In genomic region chr7:141115874-141116273, GRCm38 (mm10) we compare ENCODE assay signal across 28 mouse cellular contexts. TPM values are rescaled to one million over a fixed set of nuclear protein-coding genes. Genes with fewer than 3 reads are reported as not detected.
DNase-seq lines count a peak whose midpoint lies in the region; ATAC-seq and TF ChIP-seq lines count a peak whose summit lies in the region.
"Had no signal": no experiment of that assay in that cellular context is flagged by ENCODE, and none has a peak within 500 bp of the region (broad histone marks: within the 10 kb centered on the region; RNA-seq: fewer than 3 reads in every experiment).

No protein-coding gene starts in this region.

- no peak for TF ChIP-seq CTCF in stomach, postnatal 0 days (IDR thresholded peaks at IDR 0.05; ENCODE audit: low read depth)
- TF ChIP-seq CTCF in thymus, adult 2 months (IDR thresholded peaks at IDR 0.05; ENCODE audit: borderline replicate concordance, control insufficient read depth, extremely low read depth, insufficient read depth, low read length, poor library complexity) = no peak

- no peak for TF ChIP-seq POLR2A in thymus, adult 2 months (IDR thresholded peaks at IDR 0.05; ENCODE audit: control insufficient read depth, extremely low read depth, insufficient read depth, low read length, poor library complexity)

- H3K27ac ChIP-seq in liver, embryonic 15.5 days (replicated peaks) = no peak overlapping the region
- no peak overlapping the region for H3K27ac ChIP-seq in liver, embryonic 11.5 days (ENCODE audit: low read depth, low read length)
- H3K27ac ChIP-seq in stomach, embryonic 16.5 days (ENCODE audit: low read length) = no peak overlapping the region
- no peak overlapping the region for H3K27ac ChIP-seq in stomach, postnatal 0 days (replicated peaks)
- H3K27ac ChIP-seq in intestine, embryonic 16.5 days (ENCODE audit: low read length) = no peak overlapping the region
- no peak overlapping the region for H3K27ac ChIP-seq in thymus, adult 2 months (ENCODE audit: control insufficient read depth, insufficient read depth, low read length)
- H3K27ac ChIP-seq: embryonic facial prominence, embryonic 10.5 days; embryonic facial prominence, embryonic 13.5 days; forebrain, embryonic 10.5 days; forebrain, embryonic 13.5 days; heart, embryonic 15.5 days; hindbrain, embryonic 10.5 days; hindbrain, embryonic 13.5 days had no signal

- no peaks in the 10 kb centered on the region for H3K9me3 ChIP-seq in liver, embryonic 15.5 days (replicated peaks)
- H3K9me3 ChIP-seq in liver, embryonic 11.5 days (ENCODE audit: control insufficient read depth, low read length) = no peaks in the 10 kb centered on the region
- no peaks in the 10 kb centered on the region for H3K9me3 ChIP-seq in stomach, embryonic 16.5 days (replicated peaks; ENCODE audit: control insufficient read depth, low read length)
- H3K9me3 ChIP-seq in stomach, postnatal 0 days (ENCODE audit: control insufficient read depth, low read length) = no peaks in the 10 kb centered on the region
- H3K9me3 ChIP-seq in intestine, embryonic 16.5 days (ENCODE audit: control insufficient read depth, low read length) = no peaks in the 10 kb centered on the region
- H3K9me3 ChIP-seq: embryonic facial prominence, embryonic 10.5 days; embryonic facial prominence, embryonic 13.5 days; forebrain, embryonic 10.5 days; forebrain, embryonic 13.5 days; heart, embryonic 15.5 days; hindbrain, embryonic 10.5 days; hindbrain, embryonic 13.5 days had no signal

- H3K27me3 ChIP-seq in liver, embryonic 15.5 days = peaks cover 13% of the 10 kb centered on the region
- H3K27me3 ChIP-seq in liver, embryonic 11.5 days (replicated peaks; ENCODE audit: control insufficient read depth, insufficient read depth, low read length) = 0 out of 2 replicates have a peak, but pooled peaks cover 5% of the 10 kb centered on the region
- no peaks in the 10 kb centered on the region for H3K27me3 ChIP-seq in stomach, embryonic 16.5 days (ENCODE audit: control insufficient read depth, insufficient read depth, low read length)
- no peaks in the 10 kb centered on the region for H3K27me3 ChIP-seq in stomach, postnatal 0 days (ENCODE audit: control insufficient read depth, insufficient read depth, low read length)
- no peaks in the 10 kb centered on the region for H3K27me3 ChIP-seq in intestine, embryonic 16.5 days (replicated peaks; ENCODE audit: control insufficient read depth, insufficient read depth, low read length)
- H3K27me3 ChIP-seq in thymus, adult 2 months (ENCODE audit: control insufficient read depth, insufficient read depth, low read length) = no peaks in the 10 kb centered on the region

- 75% methylated on average over 9 of the region's 9 CpGs for WGBS in liver, embryonic 15.5 days (ENCODE audit: insufficient replicate concordance)
- WGBS in liver, embryonic 11.5 days = 81% methylated on average over 9 of the region's 9 CpGs
- WGBS in stomach, embryonic 16.5 days = 86% methylated on average over 9 of the region's 9 CpGs
- 79% methylated on average over 9 of the region's 9 CpGs for WGBS in stomach, postnatal 0 days
- WGBS in intestine, embryonic 16.5 days = 87% methylated on average over 9 of the region's 9 CpGs
- 95% methylated on average over 9 of the region's 9 CpGs for WGBS in thymus, adult 2 months

- no peak overlapping the region for H3K4me2 ChIP-seq in liver, embryonic 15.5 days
- no peak overlapping the region for H3K4me2 ChIP-seq in liver, embryonic 11.5 days
- 0 out of 2 replicates have a peak overlapping the region, but pooled peaks have one; percentile 9 for H3K4me2 ChIP-seq in stomach, embryonic 16.5 days (ENCODE audit: low read depth, low read length)
- H3K4me2 ChIP-seq in stomach, postnatal 0 days (replicated peaks; ENCODE audit: low read depth) = no peak overlapping the region
- peak overlapping the region; percentile 57; the same call in 1 of the 2 replicates for H3K4me2 ChIP-seq in intestine, embryonic 16.5 days (ENCODE audit: low read depth, low read length)
- H3K4me2 ChIP-seq: embryonic facial prominence, embryonic 13.5 days; forebrain, embryonic 13.5 days; heart, embryonic 11.5 days; heart, embryonic 15.5 days; hindbrain, embryonic 13.5 days had no signal

- no peaks in the 10 kb centered on the region for H3K36me3 ChIP-seq in liver, embryonic 15.5 days (replicated peaks)
- H3K36me3 ChIP-seq in liver, embryonic 11.5 days (ENCODE audit: control insufficient read depth, insufficient read depth, low read length) = no peaks in the 10 kb centered on the region
- H3K36me3 ChIP-seq in stomach, embryonic 16.5 days (ENCODE audit: control insufficient read depth, insufficient read depth, low read length) = no peaks in the 10 kb centered on the region
- H3K36me3 ChIP-seq in stomach, postnatal 0 days (ENCODE audit: control insufficient read depth, insufficient read depth, low read length) = no peaks in the 10 kb centered on the region
- H3K36me3 ChIP-seq in intestine, embryonic 16.5 days (ENCODE audit: control insufficient read depth, insufficient read depth, low read length) = no peaks in the 10 kb centered on the region
- no peaks in the 10 kb centered on the region for H3K36me3 ChIP-seq in thymus, adult 2 months (ENCODE audit: control insufficient read depth, insufficient read depth, low read length)
- H3K36me3 ChIP-seq: embryonic facial prominence, embryonic 10.5 days; embryonic facial prominence, embryonic 13.5 days; forebrain, embryonic 10.5 days; heart, embryonic 15.5 days; hindbrain, embryonic 10.5 days; hindbrain, embryonic 13.5 days had no signal

- H3K9ac ChIP-seq in liver, embryonic 15.5 days = no peak overlapping the region
- H3K9ac ChIP-seq in liver, embryonic 11.5 days (ENCODE audit: low read depth, low read length) = no peak overlapping the region
- H3K9ac ChIP-seq in stomach, embryonic 16.5 days (ENCODE audit: low read length) = no peak overlapping the region
- no peak overlapping the region for H3K9ac ChIP-seq in stomach, postnatal 0 days (ENCODE audit: low read length)
- H3K9ac ChIP-seq in intestine, embryonic 16.5 days (ENCODE audit: low read depth, low read length) = 0 out of 2 replicates have a peak overlapping the region, but pooled peaks have one; percentile 4
- H3K9ac ChIP-seq: embryonic facial prominence, embryonic 13.5 days; forebrain, embryonic 13.5 days; heart, embryonic 15.5 days; hindbrain, embryonic 13.5 days had no signal

- no peak for DNase-seq in liver, embryonic 11.5 days (ENCODE audit: low spot score)
- no peak for DNase-seq in stomach, postnatal 0 days (ENCODE audit: low spot score)
- no peak for DNase-seq in thymus, adult 2 months
- DNase-seq in lung, postnatal 14 days = no peak
- DNase-seq: adrenal gland, adult 2 months; adrenal gland, postnatal 14 days; B cell, adult 2 months; cerebellum, adult 11 months; cerebellum, adult 2 months; cerebellum, adult 9-11 months; cerebellum, postnatal 25 days; gastrocnemius, postnatal 10 days; gastrocnemius, postnatal 36 days; heart, postnatal 10 days; heart, postnatal 36 days had no signal

- ATAC-seq in liver, embryonic 15.5 days (ENCODE audit: insufficient read depth) = peak; percentile 30; the same call in 1 of the 2 replicates
- ATAC-seq in liver, embryonic 11.5 days (replicated peaks; ENCODE audit: low FRiP score) = no peak
- ATAC-seq in stomach, embryonic 16.5 days (ENCODE audit: insufficient read depth, low FRiP score) = no peak
- ATAC-seq in stomach, postnatal 0 days (ENCODE audit: low FRiP score, low TSS enrichment) = no peak
- ATAC-seq in intestine, embryonic 16.5 days = no peak
- ATAC-seq: forebrain, embryonic 13.5 days; forebrain, embryonic 16.5 days; hindbrain, embryonic 16.5 days had no signal

- peaks cover 53% of the 10 kb centered on the region for H3K4me1 ChIP-seq in liver, embryonic 15.5 days (replicated peaks)
- peaks cover 21% of the 10 kb centered on the region for H3K4me1 ChIP-seq in liver, embryonic 11.5 days (replicated peaks; ENCODE audit: control insufficient read depth, insufficient read depth, low read length)
- H3K4me1 ChIP-seq in stomach, embryonic 16.5 days (ENCODE audit: control insufficient read depth, insufficient read depth, low read length) = peaks cover 6% of the 10 kb centered on the region; the same call in 1 of the 2 replicates
- no peaks in the 10 kb centered on the region for H3K4me1 ChIP-seq in stomach, postnatal 0 days (replicated peaks; ENCODE audit: control insufficient read depth, insufficient read depth)
- no peaks in the 10 kb centered on the region for H3K4me1 ChIP-seq in intestine, embryonic 16.5 days (ENCODE audit: control insufficient read depth, insufficient read depth, low read length)
- no peaks in the 10 kb centered on the region for H3K4me1 ChIP-seq in thymus, adult 2 months (replicated peaks; ENCODE audit: control insufficient read depth, insufficient read depth, low read length)
- H3K4me1 ChIP-seq: embryonic facial prominence, embryonic 13.5 days; forebrain, embryonic 13.5 days; hindbrain, embryonic 13.5 days had no signal

- H3K4me3 ChIP-seq in liver, embryonic 15.5 days (replicated peaks) = no peak overlapping the region
- H3K4me3 ChIP-seq in liver, embryonic 11.5 days (ENCODE audit: low read depth, low read length) = no peak overlapping the region
- no peak overlapping the region for H3K4me3 ChIP-seq in stomach, embryonic 16.5 days (replicated peaks; ENCODE audit: low read length)
- H3K4me3 ChIP-seq in stomach, postnatal 0 days (ENCODE audit: low read depth, low read length) = no peak overlapping the region
- H3K4me3 ChIP-seq in intestine, embryonic 16.5 days (ENCODE audit: low read length) = 0 out of 2 replicates have a peak overlapping the region, but pooled peaks have one; percentile 50
- H3K4me3 ChIP-seq in thymus, adult 2 months (ENCODE audit: control insufficient read depth, insufficient read depth, low read length) = no peak overlapping the region
- H3K4me3 ChIP-seq: embryonic facial prominence, embryonic 10.5 days; embryonic facial prominence, embryonic 13.5 days; forebrain, embryonic 10.5 days; forebrain, embryonic 13.5 days; heart, embryonic 15.5 days; hindbrain, embryonic 10.5 days; hindbrain, embryonic 13.5 days had no signal

- no peak for TF ChIP-seq EP300 in stomach, postnatal 0 days (optimal IDR thresholded peaks at IDR 0.05)

RNA-seq across cellular contexts. Expression of gene Ano9, which starts 1.7 kb away (rescaled TPM):
- polyA plus RNA-seq in liver, embryonic 15.5 days (2015; fragmentation: Nextera tagmentation; extraction: Ambion mirVana) = 0.99 and 1.5 TPM in 2 replicates
- polyA plus RNA-seq in liver, embryonic 11.5 days (2014; fragmentation: Nextera tagmentation; extraction: Ambion mirVana) = 0.09 and 0.41 TPM in 2 replicates
- polyA plus RNA-seq in stomach, embryonic 16.5 days (2015; fragmentation: Nextera tagmentation; extraction: Ambion mirVana) = 22.5 and 26.2 TPM in 2 replicates
- polyA plus RNA-seq in stomach, postnatal 0 days (2015; fragmentation: Nextera tagmentation; extraction: Ambion mirVana) = 17.9 and 20.4 TPM in 2 replicates
- 43.6 and 50.1 TPM in 2 replicates for polyA plus RNA-seq in intestine, embryonic 16.5 days (2015; fragmentation: Nextera tagmentation; extraction: Ambion mirVana)
- 1.5 and 2.9 TPM in 2 replicates for polyA plus RNA-seq in thymus, adult 2 months (2012; rRNA removed)
- polyA plus RNA-seq: forebrain, embryonic 13.5 days had no signal

RNA-seq across cellular contexts. Expression of gene Ptdss2, which starts 6.3 kb away (rescaled TPM):
- polyA plus RNA-seq in liver, embryonic 15.5 days (2015; fragmentation: Nextera tagmentation; extraction: Ambion mirVana) = 138 and 140 TPM in 2 replicates
- polyA plus RNA-seq in liver, embryonic 11.5 days (2014; fragmentation: Nextera tagmentation; extraction: Ambion mirVana) = 134 and 147 TPM in 2 replicates
- polyA plus RNA-seq in stomach, embryonic 16.5 days (2015; fragmentation: Nextera tagmentation; extraction: Ambion mirVana) = 56.0 and 59.4 TPM in 2 replicates
- polyA plus RNA-seq in stomach, postnatal 0 days (2015; fragmentation: Nextera tagmentation; extraction: Ambion mirVana) = 21.6 and 22.9 TPM in 2 replicates
- polyA plus RNA-seq in intestine, embryonic 16.5 days (2015; fragmentation: Nextera tagmentation; extraction: Ambion mirVana) = 59.0 and 60.3 TPM in 2 replicates
- 29.9 and 33.8 TPM in 2 replicates for polyA plus RNA-seq in thymus, adult 2 months (2012; rRNA removed)

RNA-seq across cellular contexts. Expression of gene Sigirr, which starts 15.5 kb away (rescaled TPM):
- polyA plus RNA-seq in liver, embryonic 15.5 days (2015; fragmentation: Nextera tagmentation; extraction: Ambion mirVana) = 22.1 and 28.1 TPM in 2 replicates
- polyA plus RNA-seq in liver, embryonic 11.5 days (2014; fragmentation: Nextera tagmentation; extraction: Ambion mirVana) = 21.4 and 23.5 TPM in 2 replicates
- polyA plus RNA-seq in stomach, embryonic 16.5 days (2015; fragmentation: Nextera tagmentation; extraction: Ambion mirVana) = 14.1 and 14.7 TPM in 2 replicates
- 12.6 and 14.0 TPM in 2 replicates for polyA plus RNA-seq in stomach, postnatal 0 days (2015; fragmentation: Nextera tagmentation; extraction: Ambion mirVana)
- polyA plus RNA-seq in intestine, embryonic 16.5 days (2015; fragmentation: Nextera tagmentation; extraction: Ambion mirVana) = 29.4 and 32.8 TPM in 2 replicates
- polyA plus RNA-seq in thymus, adult 2 months (2012; rRNA removed) = 62.4 and 67.3 TPM in 2 replicates

RNA-seq across cellular contexts. Expression of gene Pkp3, which starts 37.9 kb away (rescaled TPM):
- polyA plus RNA-seq in liver, embryonic 15.5 days (2015; fragmentation: Nextera tagmentation; extraction: Ambion mirVana) = 0.54 and 0.84 TPM in 2 replicates
- polyA plus RNA-seq in liver, embryonic 11.5 days (2014; fragmentation: Nextera tagmentation; extraction: Ambion mirVana) = 1.9 and 2.7 TPM in 2 replicates
- polyA plus RNA-seq in stomach, embryonic 16.5 days (2015; fragmentation: Nextera tagmentation; extraction: Ambion mirVana) = 74.2 and 103 TPM in 2 replicates
- 97.9 and 105 TPM in 2 replicates for polyA plus RNA-seq in stomach, postnatal 0 days (2015; fragmentation: Nextera tagmentation; extraction: Ambion mirVana)
- 31.3 and 32.4 TPM in 2 replicates for polyA plus RNA-seq in intestine, embryonic 16.5 days (2015; fragmentation: Nextera tagmentation; extraction: Ambion mirVana)
- 46.8 and 49.9 TPM in 2 replicates for polyA plus RNA-seq in thymus, adult 2 months (2012; rRNA removed)
- polyA plus RNA-seq: forebrain, embryonic 13.5 days; forebrain, embryonic 16.5 days had no signal

RNA-seq across cellular contexts. Expression of gene B4galnt4, which starts 55.0 kb away (rescaled TPM):
- polyA plus RNA-seq in liver, embryonic 15.5 days (2015; fragmentation: Nextera tagmentation; extraction: Ambion mirVana) = 0.45 and 0.46 TPM in 2 replicates
- polyA plus RNA-seq in liver, embryonic 11.5 days (2014; fragmentation: Nextera tagmentation; extraction: Ambion mirVana) = 3.4 and 4.7 TPM in 2 replicates
- polyA plus RNA-seq in stomach, embryonic 16.5 days (2015; fragmentation: Nextera tagmentation; extraction: Ambion mirVana) = 4.9 and 5.1 TPM in 2 replicates
- polyA plus RNA-seq in stomach, postnatal 0 days (2015; fragmentation: Nextera tagmentation; extraction: Ambion mirVana) = 1.2 and 1.5 TPM in 2 replicates
- polyA plus RNA-seq in intestine, embryonic 16.5 days (2015; fragmentation: Nextera tagmentation; extraction: Ambion mirVana) = 7.2 and 7.3 TPM in 2 replicates
- polyA plus RNA-seq in thymus, adult 2 months (2012; rRNA removed) = 1.4 and 1.6 TPM in 2 replicates

Comparison
In these comparisons a context has a peak if more than half of its experiments do, and no peak if none do; other contexts are left out.
1. H3K4me2 ChIP-seq: peak in stomach, embryonic 16.5 days (single experiment) and intestine, embryonic 16.5 days (single experiment); none in liver, embryonic 15.5 days (single experiment), liver, embryonic 11.5 days (single experiment) and stomach, postnatal 0 days (single experiment).